Mouse (Mus musculus) adrenal gland (tissue): ENCODE data around the gene Tmem121b.

Source experiments
- intact Hi-C: fragments of 180-260 bp; cut with DNase I; formaldehyde crosslinking; loops from one replicate; pipeline ENCODE4 v1.15.1; 2025

Gene Tmem121b

DNA sequence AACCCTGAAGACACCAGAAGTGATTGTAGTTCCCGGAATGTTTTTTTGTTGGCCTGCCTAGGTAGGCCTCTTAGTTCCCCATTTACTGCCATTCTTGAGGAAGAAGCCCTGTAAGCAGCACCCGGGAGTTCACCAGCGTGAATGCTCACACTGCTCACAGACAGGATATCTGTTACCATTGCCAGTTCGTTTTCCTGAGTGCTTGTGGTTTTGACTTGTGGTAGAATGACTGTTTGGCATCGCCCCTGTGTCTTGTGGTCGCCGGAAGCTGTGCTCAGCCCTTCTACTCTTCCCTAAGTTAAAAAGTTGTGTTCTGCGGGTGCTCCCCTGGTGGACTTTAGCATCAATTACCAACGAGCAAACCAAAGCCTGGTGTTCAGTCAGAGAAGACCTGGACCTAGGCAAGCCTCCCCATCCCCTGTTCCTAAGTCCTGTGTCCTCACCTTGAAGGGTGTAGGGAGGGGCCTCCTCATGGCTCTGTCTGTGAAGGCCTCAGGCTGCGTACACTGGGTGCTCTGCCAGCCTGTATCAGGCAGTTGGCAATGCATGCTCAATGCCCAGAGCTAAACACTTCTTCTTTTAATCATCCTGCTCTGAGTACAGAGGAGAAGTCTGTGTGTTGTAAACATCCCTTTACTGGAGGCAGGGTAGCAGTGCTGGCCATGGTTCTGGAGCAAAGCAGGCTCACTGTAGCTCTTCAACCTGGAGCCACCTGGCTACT lies 26.8 kb downstream of the Tmem121b start:
- intact Hi-C loops: no loop called here

DNA sequence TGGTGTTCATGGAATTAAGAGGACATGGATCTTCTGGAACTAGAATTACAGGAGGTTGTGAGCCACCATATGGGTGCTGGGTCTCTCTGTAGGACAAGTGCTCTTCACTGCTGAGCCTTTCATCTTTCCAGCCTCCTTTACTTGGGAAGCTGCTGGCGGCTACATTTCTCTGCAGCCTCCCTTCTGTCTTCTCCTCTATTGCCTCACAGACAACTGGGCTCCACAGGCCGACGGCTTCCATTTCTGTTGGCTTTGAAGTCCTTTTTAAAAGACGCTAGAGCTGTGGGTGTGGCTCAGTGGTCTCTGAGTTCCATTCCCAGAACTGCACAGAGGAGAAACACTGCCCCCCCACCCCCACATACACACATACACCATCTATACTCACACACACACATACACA lies 28.2 kb downstream of the Tmem121b start:
- intact Hi-C loops: no loop called here

DNA sequence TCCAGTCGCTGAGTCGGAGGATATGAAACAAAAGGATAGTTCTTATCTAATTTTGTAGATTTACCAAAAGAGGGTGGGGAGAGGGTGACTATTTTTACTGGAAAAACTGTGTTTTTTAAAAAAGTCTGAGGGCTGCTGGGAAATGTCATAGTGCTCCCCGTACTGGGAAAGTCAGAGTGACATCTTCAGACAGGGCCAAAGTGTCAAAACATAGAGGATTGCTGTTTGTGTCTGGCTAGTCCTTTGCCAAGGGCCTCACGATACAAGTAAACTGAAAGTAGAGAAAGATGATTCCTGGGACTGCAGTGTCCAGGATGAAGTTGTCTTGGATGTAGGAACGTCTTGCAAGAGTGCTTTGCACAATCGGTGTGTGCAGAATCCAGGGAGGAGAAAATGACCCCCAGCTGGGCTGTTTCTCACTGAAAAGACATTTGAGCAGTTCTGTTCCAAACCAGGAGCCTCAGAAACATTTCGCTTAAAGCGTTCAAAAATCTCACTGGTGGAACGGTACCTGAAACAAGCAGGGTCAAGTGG lies 29.1 kb downstream of the Tmem121b start:
- intact Hi-C loops: no loop called here

DNA sequence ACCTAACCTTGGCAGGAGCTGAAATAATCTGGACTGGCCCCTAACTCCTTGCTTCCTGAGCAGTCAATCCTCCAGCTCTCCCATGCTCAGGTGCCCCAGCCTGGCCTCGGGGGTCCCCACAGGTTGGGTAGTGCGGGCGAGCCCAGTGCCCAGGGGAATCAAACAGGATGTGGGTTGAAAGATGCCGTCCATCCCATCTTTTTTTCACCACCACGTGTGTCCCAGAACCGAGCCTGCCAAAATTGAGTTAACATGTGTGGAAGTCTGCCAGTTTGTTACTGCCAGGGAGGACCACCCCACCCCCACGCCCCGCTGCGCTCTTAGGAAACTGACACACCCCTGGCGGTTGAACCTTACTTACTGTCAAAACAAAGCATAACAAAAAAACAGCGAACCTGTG lies 29.7 kb downstream of the Tmem121b start:
- intact Hi-C loops: no loop called here

DNA sequence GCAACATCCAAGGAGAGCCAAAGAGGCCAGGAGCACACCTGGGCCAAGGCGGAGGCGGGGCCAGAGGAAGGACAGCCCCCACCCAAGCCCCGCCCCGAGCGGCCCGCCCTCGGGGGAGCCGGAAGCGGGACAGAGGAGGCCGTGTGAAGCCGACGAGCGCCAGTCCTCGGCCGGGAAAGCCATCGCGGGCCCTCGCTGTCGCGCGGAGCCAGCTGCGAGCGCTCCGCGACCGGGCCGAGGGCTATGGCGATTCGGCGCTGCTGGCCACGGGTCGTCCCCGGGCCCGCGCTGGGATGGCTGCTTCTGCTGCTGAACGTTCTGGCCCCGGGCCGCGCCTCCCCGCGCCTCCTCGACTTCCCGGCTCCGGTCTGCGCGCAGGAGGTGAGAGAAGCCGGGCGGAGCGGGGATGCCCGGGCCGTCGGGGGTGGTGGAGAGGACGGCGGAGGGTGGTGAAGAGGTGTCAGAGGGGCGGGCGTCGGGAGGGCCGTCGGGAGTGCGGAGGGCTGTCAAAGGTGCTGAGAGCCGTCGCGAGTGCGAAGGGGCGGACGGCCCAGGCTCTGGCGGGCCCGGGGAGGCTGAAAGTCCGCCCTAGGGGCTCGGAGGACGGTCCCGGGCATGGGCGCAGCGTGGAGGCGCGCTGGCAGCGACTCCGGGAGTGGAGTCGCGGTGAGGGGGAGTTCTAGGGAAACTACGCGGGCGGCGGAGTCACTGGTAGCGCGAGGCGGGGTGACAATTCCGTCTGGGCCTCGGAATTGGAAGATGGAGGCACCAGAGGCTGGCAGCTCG lies 30.3 kb downstream of the Tmem121b start, which contains the start of gene Il17ra:
TSS of gene Il17ra (plus strand) at position 162 of the 786 bp plus-strand sequence.
- intact Hi-C loops: no loop called here

DNA sequence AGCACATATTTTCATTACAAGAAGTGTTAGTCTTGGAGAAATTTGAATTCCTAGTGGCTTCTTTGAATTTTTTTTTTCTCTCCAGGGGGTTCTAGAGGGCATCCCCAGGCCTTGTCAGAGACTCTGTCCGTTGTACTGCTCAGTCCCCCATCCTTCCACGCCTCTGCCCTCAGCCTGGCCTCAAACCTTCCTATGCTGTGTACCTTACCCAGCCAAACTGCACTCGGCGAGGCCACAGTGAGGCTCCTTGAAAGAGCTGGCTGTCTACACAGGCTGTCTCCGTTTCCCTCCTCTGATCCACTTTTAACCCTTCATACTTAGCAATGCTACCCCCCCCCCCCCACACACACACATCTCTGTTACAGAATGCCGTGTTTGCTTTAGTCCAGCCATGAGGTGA lies 31.4 kb downstream of the Tmem121b start:
- intact Hi-C loops: no loop called here

DNA sequence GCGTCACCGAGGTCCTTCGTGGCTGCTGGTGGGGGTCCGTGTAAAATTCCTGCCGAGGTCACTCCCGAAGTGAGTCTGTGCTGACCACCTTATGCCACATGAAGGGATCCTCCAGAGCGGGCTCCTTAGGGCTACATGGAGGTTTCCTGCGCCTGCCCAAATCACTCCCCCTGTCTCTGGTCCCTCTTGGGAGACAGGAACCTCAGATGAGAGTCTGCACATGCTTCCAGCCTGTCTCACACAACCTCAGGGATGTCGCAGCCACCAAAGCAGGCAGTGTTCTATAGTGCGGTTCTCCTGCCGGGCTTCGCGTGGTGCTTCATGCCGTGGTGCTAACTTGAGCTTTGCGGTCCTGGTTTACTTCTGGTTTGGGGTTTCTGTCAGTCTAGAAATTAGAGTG lies 32.4 kb downstream of the Tmem121b start:
- intact Hi-C loops: no loop called here

DNA sequence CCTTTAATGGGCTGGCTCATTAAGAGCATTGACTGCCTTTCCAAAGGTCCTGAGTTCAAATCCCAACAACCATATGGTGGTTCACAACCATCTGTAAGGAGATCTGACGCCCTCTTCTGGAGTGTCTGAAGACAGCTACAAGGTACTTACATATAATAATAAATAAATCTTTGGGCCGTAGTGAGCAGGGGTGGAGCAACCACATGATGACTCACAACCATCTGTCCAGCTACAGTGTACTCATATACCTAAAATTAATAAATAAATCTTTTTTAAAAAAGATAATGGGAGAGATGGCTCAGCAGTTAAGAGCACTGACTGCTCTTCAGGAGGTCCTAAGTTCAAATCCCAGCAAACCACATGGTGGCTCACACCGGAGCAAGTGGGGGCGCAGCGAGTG lies 35.9 kb downstream of the Tmem121b start:
- intact Hi-C loops: no loop called here

DNA sequence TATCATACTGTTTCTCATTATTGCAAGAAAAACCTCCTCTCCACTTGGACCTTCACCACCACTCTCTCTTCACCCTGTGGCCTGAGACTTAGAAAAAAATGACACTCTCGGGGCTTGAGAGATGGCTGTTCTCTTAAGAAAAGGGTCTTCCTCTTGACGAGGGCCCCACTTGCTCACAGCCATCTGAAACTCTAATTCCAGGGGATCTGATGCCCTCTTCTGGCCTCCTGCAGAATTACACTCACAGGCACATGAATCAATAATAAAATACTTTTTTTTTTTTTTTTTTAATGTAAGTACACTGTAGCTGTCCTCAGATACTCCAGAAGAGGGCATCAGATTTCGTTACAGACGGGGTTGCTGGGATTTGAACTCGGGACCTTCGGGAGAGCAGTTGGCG lies 36.5 kb downstream of the Tmem121b start:
- intact Hi-C loops: no loop called here

DNA sequence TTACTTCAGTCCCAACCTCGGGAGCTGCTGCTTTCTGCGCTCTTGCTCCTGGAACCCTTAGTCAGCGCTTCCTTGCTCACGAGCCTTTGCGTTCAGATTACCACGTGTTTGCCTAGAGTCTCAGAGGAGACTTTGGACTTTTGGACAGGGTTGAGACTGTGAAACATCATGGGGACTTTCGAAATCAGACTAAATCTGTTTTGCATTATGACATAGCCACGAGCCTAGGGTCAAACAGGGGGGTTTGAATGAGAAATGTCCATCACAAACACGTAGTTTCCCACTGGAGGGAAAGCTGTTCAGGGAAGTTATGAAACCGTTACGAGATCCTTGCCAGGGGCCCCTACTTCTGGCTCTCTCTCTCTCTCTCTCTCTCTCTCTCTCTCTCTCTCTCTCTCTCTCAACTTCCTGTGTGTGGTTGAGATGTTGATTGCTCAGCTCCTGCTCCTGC lies 39.0 kb downstream of the Tmem121b start:
- intact Hi-C loops: no loop called here

DNA sequence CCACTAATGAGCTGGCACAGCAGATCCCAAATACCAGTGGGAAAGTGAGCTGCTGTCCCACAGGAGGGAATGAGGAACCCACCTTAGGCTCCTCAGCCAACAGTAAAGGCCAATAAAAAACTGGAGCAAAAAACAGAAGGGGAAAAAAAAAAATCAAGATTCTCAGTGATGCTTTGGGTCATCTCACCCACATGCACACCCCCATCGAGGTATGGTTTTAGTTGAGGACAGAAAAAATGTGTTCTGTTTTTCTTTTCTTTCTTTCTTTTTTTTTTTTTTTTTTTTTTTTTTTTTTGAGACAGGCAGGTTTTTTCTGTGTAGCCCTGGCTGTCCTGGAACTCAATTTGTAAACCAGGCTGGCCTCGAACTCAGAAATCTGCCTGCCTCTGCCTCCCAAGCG lies 40.1 kb downstream of the Tmem121b start:
- intact Hi-C loops: no loop called here

DNA sequence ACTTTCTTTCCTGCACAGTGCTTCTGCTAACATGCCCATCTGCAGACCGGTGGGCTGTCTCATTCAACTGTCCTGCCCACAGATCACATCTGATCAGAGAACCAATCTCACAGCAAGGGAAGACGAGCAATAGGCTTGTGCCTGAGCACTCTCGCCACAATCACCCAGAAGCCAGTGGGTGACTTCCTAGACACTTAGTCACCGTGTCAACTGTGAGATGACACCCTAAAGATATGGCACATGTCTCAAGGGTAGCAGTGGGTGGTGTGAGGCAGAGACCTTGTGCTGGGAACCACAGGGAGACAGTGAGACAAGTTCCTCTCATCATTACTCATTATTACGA lies 40.5 kb downstream of the Tmem121b start:
- intact Hi-C loops: no loop called here

DNA sequence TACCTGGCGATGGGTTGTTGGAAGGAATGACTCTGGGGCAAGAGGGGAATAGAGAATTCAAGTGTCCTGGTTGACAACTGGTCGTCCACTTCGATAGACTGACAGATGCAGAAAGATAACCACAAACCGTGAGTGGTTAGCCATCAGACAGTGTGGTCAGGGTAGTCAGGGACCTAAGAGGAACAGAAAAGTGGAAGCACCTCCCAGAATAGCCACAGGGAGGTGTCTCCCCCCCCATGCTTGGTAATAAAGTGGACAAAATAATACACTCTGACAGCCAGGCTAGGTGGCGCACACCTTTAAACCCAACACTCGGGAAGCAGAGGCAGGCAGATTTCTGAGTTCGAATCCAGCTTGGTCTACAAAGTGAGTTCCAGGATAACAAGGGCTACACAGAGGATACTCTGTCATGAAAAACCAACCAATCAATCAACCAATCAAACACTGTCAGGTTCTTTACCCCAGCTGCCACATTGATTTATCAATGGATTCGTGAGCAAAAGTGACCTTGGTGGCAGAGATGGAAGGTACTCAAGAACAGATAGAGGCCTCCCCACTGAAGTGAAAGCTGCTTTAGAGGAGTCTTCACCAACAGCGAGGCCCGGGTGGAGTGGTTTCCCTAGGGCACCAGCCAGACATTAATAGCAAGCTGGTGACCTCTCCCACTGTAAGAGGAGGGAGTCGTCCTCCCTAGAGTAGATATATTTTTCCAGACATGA lies 41.1 kb downstream of the Tmem121b start:
- intact Hi-C loops: no loop called here

DNA sequence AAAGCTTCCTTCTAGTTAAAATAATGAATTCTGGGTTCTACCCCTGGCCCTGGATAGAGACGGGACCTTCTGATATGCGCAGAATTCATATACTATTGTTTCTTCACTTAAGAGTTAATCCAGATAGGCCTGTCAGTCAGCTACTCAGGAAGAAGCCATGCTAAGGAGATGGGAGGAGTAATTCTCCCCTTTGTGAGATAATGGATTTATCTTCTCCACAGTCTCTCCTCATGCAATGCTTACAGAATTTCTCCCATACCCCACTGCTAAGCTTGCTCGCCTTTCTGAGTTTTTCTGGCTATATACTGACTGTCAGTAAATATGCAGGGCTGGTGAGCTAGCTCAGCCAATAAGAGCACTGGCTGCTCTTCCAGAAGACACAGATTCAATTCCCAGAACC lies 43.4 kb downstream of the Tmem121b start:
- intact Hi-C loops: no loop called here

DNA sequence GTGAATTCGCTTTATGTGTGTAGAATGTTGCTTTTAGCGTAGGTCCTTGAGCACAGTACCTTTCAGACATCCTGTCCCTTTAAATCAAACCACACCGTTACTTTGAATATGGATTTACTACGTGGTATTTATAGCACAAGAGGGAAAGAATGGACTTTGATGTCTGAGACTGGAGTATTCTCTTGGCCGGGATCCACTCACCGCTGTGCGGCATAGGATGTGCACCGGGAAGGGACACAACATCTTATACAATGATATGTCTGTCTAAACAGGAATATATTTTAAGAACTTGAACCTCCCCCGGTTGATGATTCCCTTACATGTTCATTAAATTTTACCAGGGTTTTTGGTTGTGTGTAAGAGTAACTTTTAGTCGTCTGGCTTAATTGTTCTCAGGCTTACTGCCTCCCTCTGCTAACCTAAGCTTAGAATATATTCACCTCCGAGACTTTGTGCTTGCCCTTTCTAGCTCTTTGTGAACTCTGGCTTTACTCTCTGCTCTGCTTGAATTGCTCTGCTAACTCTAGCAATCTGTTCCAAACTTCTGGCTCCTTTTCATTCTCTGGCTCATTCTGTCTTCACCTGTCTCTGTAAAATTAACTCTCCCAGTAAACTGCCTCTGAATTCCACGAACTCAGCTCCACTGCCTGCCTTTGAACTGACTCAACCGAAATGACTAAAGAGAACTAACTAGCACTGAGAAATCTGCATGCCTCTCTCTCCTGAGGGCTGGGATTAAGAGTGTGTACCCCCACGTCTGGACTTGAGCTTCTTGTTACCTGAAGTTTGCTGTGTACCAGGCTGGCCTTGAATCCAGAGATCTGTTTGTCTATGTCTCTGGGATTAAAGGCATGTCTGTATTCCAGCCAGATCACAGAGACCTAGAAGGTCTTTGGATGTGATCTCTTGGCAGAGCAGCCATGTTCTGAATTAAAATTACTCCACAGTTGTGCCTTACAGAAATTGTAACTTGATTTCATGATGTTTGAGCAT lies 49.9 kb downstream of the Tmem121b start:
- intact Hi-C loops: no loop called here

DNA sequence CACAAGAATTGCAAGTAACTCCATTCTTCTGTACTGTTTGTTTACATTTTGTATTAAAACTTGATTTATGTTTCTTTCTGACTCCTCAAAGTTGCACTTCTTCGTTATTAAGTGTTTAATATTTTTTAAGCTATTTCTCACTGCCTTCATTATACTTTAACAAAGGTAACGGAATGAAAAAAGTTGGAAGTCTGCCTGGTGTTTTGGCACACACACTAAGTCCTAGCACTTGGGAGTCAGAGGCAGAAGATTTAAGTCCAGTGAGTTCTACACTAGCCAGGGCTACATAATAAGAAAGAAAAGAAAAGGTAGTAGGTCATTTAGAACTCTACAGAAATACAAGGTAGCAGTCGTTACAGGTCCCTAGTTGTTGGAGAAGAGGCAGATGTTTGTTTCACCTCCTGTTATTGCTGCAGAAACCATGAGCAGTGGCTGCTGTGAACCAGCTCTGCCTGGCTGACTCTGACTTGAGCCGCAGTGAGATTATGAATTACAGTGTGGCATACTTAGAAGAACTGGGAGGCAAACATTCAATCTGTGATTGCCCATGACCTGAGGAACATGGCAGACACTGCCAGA lies 51.3 kb downstream of the Tmem121b start:
- intact Hi-C loops: no loop called here
